Mouse (Mus musculus) erythroblast, adult 5-6 weeks (primary cell): ENCODE measurements around the gene Nbea. TPM values are rescaled to one million over a fixed set of nuclear protein-coding genes. Genes with fewer than 3 reads are reported as not detected.

ENCODE experiments used
- ATAC-seq: replicated peaks from 2 replicates; pipeline ENCODE4 v1.8.0; 2016; ENCODE audit warnings: moderate number of reproducible peaks, mild to moderate bottlenecking, moderate TSS enrichment, inconsistent platforms; ENCODE audit not compliant: poor library complexity, low FRiP score, severe bottlenecking
- total RNA-seq, 2 experiments: library from RNA; stranded (forward) in 1 of 2; stranded (reverse) in 1 of 2; fragments of 150-400 nt in 1 of 2; fragments of 200-764, 138-1000 nt in 1 of 2; gene quantifications; 2 replicates each; pipeline versions ENCODE4 v1.2.3 to v1.2.4; 2015 to 2017; ENCODE audit warnings: low replicate concordance in 2 of 2

The Nbea gene
- not detected in 2 replicates for total RNA-seq (2015; ENCODE audit: low replicate concordance)
- total RNA-seq (2017; ENCODE audit: low replicate concordance), result 0.51 and 0.70 TPM in 2 replicates

GRCm38 (mm10) chr3:56183159-56184133 is at the start of gene Nbea:
Gene Nbea, minus strand, starts transcription at chr3:56183701.
- no peak for ATAC-seq

- no peak for ATAC-seq
Observed at GRCm38 (mm10) chr3:56229283-56229682, 45.8 kb upstream of the Nbea start.

DNA sequence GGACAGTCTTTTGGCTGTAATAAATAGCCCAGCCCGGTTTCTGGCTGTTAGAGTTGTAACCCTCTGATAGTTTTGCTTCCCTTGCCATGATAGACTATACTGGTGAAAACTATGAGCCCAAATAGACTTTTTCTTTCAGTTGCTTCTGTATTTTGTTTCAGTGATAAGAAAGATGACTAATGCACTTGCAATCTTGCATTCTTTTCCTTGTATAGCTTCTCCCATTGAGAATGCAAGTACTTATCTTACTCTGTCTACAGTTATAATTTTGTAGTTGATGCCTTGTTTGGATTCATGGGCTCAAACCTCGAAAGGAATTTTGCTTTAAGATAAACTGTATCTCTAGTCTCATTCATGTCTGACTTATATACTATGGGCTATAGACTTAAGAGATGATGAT is 32.5 kb upstream of the Nbea start:
- no peak for ATAC-seq

GRCm38 (mm10) chr3:56203968-56204367 is 20.5 kb upstream of the Nbea start:
- no peak for ATAC-seq

DNA sequence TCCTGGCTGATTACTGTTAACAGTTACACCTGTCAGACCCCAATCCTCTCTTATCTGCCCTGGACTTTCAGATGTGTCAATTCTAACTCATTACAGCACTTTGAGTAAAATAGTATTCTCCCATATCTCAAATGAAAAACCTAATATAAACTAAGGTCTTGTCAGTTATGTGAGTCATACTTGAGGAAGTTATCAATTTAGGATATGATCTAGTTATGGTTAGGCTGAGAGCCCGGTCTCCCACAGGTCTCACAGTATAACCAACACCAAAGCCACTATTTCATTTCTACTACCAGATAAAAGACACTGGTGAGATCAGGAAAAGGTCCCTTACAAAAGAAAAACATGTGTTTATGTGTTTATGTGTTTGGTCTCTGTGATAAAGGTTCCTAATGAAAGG is 4.7 kb upstream of the Nbea start:
- no peak for ATAC-seq

DNA sequence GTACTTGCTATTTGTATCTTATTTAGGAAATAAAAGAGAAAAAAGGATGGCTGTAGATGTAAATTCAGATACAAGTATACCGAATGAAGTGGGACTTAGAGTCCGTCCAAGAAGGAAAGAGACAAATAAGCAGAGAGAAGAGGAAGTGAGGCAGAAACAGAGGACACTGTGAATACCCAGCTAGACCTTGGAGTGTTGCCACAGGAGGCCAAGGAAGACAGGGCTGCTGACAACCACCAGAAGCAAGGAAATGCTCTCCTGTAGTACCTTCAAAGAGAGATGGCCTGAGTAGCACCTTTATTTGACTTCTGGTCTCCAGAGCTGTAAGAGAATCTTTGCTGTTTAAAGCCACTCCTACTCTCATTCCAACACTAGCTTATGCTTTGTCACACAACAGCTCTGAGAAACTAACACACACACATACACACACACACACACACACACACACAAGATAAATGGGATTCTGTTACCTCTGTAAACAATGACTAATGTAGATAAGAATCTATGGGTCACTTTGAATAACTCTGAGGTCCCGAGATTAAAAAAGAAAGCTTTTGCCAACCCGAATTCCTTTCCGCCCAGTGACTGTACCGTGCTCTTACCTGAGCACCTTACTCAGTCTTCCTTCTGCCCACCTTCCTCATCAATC is 3.8 kb upstream of the Nbea start:
- ATAC-seq, result no peak

GRCm38 (mm10) chr3:56182371-56183158 is 936 bp downstream of the Nbea start:
- ATAC-seq, result no peak

GRCm38 (mm10) chr3:56181991-56182370 is 1.5 kb downstream of the Nbea start:
- ATAC-seq, result no peak

DNA sequence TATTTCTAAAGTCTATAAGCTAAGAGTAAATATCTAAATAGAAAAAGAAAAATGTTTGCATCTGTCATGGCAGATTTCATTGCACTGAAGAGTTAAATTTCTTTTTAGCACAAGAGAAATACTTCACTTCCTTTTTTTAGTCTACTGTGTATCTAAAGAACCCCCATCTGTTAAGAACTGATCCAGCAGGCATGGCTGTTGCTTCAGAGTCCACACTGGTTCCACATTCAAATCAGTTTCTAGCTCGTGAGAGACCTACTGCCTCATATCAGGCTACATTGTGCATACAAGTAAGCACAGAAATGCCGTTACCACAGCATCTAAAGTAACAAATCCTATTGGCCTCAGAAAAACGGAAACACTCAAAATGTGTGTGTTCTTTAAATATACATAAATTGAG is 2.5 kb downstream of the Nbea start:
- no peak for ATAC-seq

- ATAC-seq, result no peak
Observed at GRCm38 (mm10) chr3:56157864-56158263, 25.6 kb downstream of the Nbea start.

DNA sequence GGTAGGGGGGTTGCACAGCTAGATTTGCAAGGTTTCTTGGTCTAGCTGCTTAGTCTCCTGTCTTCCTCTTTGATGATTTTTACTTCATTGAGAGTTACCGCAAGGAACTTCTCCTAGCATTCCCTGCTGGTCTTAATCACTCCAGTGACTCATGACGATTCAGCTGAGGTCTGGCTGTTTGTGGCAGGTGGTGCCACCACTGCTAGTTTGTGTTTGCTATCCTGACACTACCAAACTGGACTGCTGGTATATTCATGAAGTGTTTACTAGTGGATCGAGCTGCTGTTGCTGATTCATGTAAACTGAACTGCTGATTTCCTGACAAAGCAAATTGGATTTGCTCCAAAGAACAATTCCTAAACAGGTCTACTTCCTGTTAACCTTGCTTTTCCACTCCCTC is 56.8 kb downstream of the Nbea start:
- ATAC-seq, result no peak

GRCm38 (mm10) chr3:56116647-56117046 is 66.9 kb downstream of the Nbea start:
- ATAC-seq, result no peak

- no peak for ATAC-seq
Observed at GRCm38 (mm10) chr3:56108101-56108500, 75.4 kb downstream of the Nbea start.

DNA sequence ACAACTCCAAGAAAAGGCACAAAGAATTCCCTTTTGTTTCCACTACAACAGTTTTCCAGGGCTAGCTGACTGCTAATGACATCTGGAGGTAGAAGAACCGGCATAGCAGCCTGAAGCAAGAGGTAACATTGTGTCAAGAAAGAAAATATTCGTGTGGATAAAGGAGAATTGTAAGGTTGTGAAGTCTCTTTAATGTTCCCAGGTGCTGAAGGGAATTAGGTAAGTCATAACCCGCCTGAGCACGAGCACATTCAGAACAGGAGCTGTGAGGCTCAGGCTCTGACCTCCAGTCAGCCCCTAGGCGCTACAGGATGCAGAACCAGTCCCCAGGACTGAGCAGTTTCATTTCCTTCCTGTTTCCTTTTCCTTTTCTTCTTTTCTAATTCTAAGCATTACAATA is 86.4 kb downstream of the Nbea start:
- ATAC-seq, result no peak

DNA sequence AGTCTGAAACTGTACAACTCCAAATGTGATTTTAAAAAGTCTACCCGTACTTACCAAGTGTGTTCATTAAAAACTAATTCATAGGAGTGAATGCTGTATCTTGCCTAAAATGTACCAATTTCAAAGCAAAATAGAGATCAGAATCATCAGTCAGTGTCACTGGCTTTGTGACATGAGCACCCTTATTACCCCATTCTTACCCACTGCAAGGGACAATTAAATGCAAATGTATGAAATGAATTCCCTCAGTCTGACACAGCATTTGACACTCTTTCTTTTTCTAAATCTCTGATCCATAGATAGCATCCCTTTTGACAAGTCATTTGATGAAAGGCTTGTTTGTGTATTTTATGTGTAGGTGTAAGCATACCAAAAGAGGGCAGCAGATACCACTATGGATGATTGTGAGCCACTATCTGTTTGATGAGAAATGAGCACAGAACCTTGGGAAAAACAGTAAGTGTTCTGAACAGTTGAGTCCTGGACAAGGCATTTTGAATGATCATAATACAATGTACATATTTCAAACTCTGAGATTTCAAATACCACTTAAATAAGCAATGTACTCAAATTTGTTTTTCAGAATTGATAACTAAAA is 104.4 kb downstream of the Nbea start:
- no peak for ATAC-seq

DNA sequence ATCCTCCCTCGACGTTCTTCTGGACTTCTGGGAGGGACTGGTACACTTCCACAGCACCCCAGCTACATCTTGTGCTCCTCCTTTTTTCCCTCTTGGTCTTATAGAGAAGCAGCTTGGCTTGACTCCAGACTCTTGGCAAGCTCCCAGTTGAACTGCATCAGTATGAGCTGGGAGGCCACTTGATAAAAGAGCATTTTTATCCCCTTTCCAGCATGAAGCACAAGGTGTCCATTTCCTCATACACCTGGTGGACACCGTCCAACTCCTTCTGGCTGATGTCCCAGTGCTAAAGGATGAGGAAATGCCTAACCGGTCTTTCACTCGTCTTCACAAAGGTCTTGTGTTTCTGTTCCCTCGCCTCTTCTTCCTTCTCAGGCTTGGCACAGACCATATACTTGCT is 115.7 kb downstream of the Nbea start:
- ATAC-seq, result no peak

GRCm38 (mm10) chr3:56066360-56067040 is 117.0 kb downstream of the Nbea start:
- no peak for ATAC-seq

- ATAC-seq, result no peak
Observed at GRCm38 (mm10) chr3:56065234-56065633, 118.3 kb downstream of the Nbea start.

DNA sequence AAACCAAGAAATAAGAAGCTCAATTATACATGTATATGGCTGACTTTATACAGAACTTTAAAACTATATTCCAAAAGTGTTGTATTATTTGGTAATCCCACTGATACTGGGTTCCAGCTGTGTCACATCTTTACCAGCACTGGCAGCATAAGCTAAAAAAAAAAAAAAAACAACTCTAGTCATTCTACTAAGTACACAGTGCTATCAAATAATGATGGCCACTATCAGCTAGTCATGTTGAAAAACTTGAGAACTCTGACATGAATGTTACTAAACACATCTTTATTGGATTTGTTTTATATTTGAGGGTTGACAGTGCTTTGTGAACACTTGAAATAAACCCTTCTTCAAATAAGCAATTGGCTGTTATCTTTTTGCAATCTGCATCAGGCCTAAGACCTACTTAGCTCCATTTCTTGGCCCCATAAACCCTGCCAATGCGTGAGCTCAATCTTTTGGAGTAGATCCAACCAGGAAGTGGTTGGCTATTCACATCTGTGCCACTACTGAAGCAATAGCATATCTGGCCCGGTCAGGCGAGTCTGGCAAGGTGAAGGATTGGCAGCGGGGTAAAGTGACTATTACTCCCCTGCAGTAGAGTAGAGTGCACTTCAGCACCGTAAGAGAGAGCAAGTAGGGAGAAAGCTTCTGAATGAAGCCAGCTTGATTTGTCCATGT is 137.7 kb downstream of the Nbea start:
- ATAC-seq, result no peak
